Mouse (Mus musculus) liver, embryonic 14.5 days (tissue): ENCODE measurements at regions not wholly inside any gene's neighbourhood (a gene's known extent, or its start where the extent isn't known, plus 50 kb on each side); places are given as distances from the start of the nearest gene placed in this dataset.

ENCODE experiments used
- CTCF ChIP-seq: IDR thresholded peaks from 2 replicates; pipeline ENCODE4 v1.5.1; 2016; ENCODE audit warnings: antibody characterized with exemption, low read depth, control low read depth
- EP300 ChIP-seq: IDR thresholded peaks from 2 replicates; pipeline ENCODE4 v1.6.1; 2016; ENCODE audit warnings: antibody characterized with exemption, low read depth

- TF ChIP-seq CTCF (no peak), EP300 (no peak)
Measured at GRCm38 (mm10) chr8:126177855-126178254, 120.5 kb upstream of the Slc35f3 start.
